Mouse (Mus musculus) monocyte, adult 5-6 weeks (primary cell): ENCODE measurements around the gene Cnr2. TPM values are rescaled to one million over a fixed set of nuclear protein-coding genes. Genes with fewer than 3 reads are reported as not detected.

Experiments
- ATAC-seq: fragments of 153-309, 156-312 bp; replicated peaks from 2 replicates; pipeline ENCODE4 v1.8.0; 2017; ENCODE audit warnings: mild to moderate bottlenecking; ENCODE audit not compliant: low TSS enrichment, insufficient number of reproducible peaks, severe bottlenecking, poor library complexity, low FRiP score
- total RNA-seq: library from RNA; stranded (forward); fragments of 200-1000, 200-491, 200-594 nt; gene quantifications from 3 replicates; pipeline ENCODE4 v1.2.3, GENCODE M21; 2017

Cnr2 gene
- 12.0 to 23.7 TPM (median 19.9 TPM) in 3 replicates for total RNA-seq

GRCm38 (mm10) chr4:135895071-135895571 lies at the start of gene Cnr2:
Cnr2 (plus strand) TSS chr4:135895394.
- ATAC-seq = 0 out of 2 replicates have a peak, but pooled peaks have one; percentile 27

- no peak for ATAC-seq
Observed at GRCm38 (mm10) chr4:135847581-135847980, 47.6 kb upstream of the Cnr2 start.

GRCm38 (mm10) chr4:135850411-135851095 lies 44.6 kb upstream of the Cnr2 start:
- no peak for ATAC-seq

GRCm38 (mm10) chr4:135851942-135852341 lies 43.3 kb upstream of the Cnr2 start:
- no peak for ATAC-seq

GRCm38 (mm10) chr4:135853987-135854546 lies 41.1 kb upstream of the Cnr2 start:
- ATAC-seq = no peak

GRCm38 (mm10) chr4:135854630-135855029 lies 40.6 kb upstream of the Cnr2 start:
- no peak for ATAC-seq

GRCm38 (mm10) chr4:135855080-135855479 lies 40.1 kb upstream of the Cnr2 start:
- ATAC-seq = no peak

GRCm38 (mm10) chr4:135855536-135856222 lies 39.5 kb upstream of the Cnr2 start, which contains the start of gene Srsf10:
Srsf10 (plus strand) TSS chr4:135855747.
- ATAC-seq = peak; percentile 91

GRCm38 (mm10) chr4:135856223-135857091 lies 38.7 kb upstream of the Cnr2 start:
- 0 out of 2 replicates have a peak, but pooled peaks have one; percentile 12 for ATAC-seq

- ATAC-seq = no peak
Observed at GRCm38 (mm10) chr4:135857597-135858186, 37.5 kb upstream of the Cnr2 start.

- no peak for ATAC-seq
Observed at GRCm38 (mm10) chr4:135868996-135869395, 26.2 kb upstream of the Cnr2 start.

- ATAC-seq = no peak
Observed at GRCm38 (mm10) chr4:135870227-135871023, 24.8 kb upstream of the Cnr2 start.

GRCm38 (mm10) chr4:135872015-135872414 lies 23.2 kb upstream of the Cnr2 start:
- no peak for ATAC-seq

- no peak for ATAC-seq
Observed at GRCm38 (mm10) chr4:135872589-135873391, 22.4 kb upstream of the Cnr2 start.

GRCm38 (mm10) chr4:135873526-135874202 lies 21.5 kb upstream of the Cnr2 start, which contains the start of gene Pnrc2:
Pnrc2 (minus strand) TSS chr4:135873850.
- peak; percentile 55 for ATAC-seq
